In genomic region chr13:93074147-93074641, GRCm38 (mm10) we compare ENCODE assay signal across 8 mouse cellular contexts.
DNase-seq lines count a peak whose midpoint lies in the region; ATAC-seq and TF ChIP-seq lines count a peak whose summit lies in the region.

No protein-coding gene starts in this region.

- TF ChIP-seq CTCF in stomach, postnatal 0 days (IDR thresholded peaks at IDR 0.05; ENCODE audit: low read depth) = no peak

- H3K9me3 ChIP-seq in heart, embryonic 13.5 days = peaks cover 7% of the 10 kb centered on the region; the same call in 1 of the 2 replicates
- H3K9me3 ChIP-seq in heart, embryonic 10.5 days = no peaks in the 10 kb centered on the region; the same call in 1 of the 2 replicates
- H3K9me3 ChIP-seq in limb, embryonic 12.5 days = peaks cover 10% of the 10 kb centered on the region; the same call in 1 of the 2 replicates
- H3K9me3 ChIP-seq in stomach, postnatal 0 days (ENCODE audit: control insufficient read depth, low read length) = no peaks in the 10 kb centered on the region

- no peak overlapping the region for H3K27ac ChIP-seq in heart, embryonic 13.5 days (replicated peaks)
- no peak overlapping the region for H3K27ac ChIP-seq in heart, embryonic 10.5 days
- no peak overlapping the region for H3K27ac ChIP-seq in limb, embryonic 12.5 days
- 0 out of 2 replicates have a peak overlapping the region, but pooled peaks have one; percentile 13 for H3K27ac ChIP-seq in stomach, postnatal 0 days (replicated peaks)

- H3K27me3 ChIP-seq in heart, embryonic 13.5 days (replicated peaks) = no peaks in the 10 kb centered on the region
- no peaks in the 10 kb centered on the region for H3K27me3 ChIP-seq in heart, embryonic 10.5 days (ENCODE audit: insufficient read depth, poor library complexity, severe bottlenecking)
- no peaks in the 10 kb centered on the region for H3K27me3 ChIP-seq in limb, embryonic 12.5 days
- H3K27me3 ChIP-seq in stomach, postnatal 0 days (ENCODE audit: control insufficient read depth, insufficient read depth, low read length) = no peaks in the 10 kb centered on the region

- peak overlapping the region; percentile 42 for H3K4me2 ChIP-seq in heart, embryonic 13.5 days
- peak overlapping the region; percentile 34; the same call in 1 of the 2 replicates for H3K4me2 ChIP-seq in limb, embryonic 12.5 days
- peak overlapping the region; percentile 31; the same call in 1 of the 2 replicates for H3K4me2 ChIP-seq in stomach, postnatal 0 days (replicated peaks; ENCODE audit: low read depth)

- H3K36me3 ChIP-seq in heart, embryonic 13.5 days = peaks cover 33% of the 10 kb centered on the region
- peaks cover 8% of the 10 kb centered on the region; the same call in 1 of the 2 replicates for H3K36me3 ChIP-seq in heart, embryonic 10.5 days
- no peaks in the 10 kb centered on the region for H3K36me3 ChIP-seq in limb, embryonic 12.5 days
- no peaks in the 10 kb centered on the region for H3K36me3 ChIP-seq in stomach, postnatal 0 days (ENCODE audit: control insufficient read depth, insufficient read depth, low read length)

- WGBS in heart, embryonic 13.5 days = 47% methylated on average over 17 of the region's 17 CpGs
- 67% methylated on average over 17 of the region's 17 CpGs for WGBS in heart, embryonic 10.5 days
- 51% methylated on average over 17 of the region's 17 CpGs for WGBS in limb, embryonic 12.5 days
- WGBS in stomach, postnatal 0 days = 38% methylated on average over 17 of the region's 17 CpGs

- H3K4me1 ChIP-seq in heart, embryonic 13.5 days = peaks cover 25% of the 10 kb centered on the region
- peaks cover 14% of the 10 kb centered on the region; the same call in 1 of the 2 replicates for H3K4me1 ChIP-seq in heart, embryonic 10.5 days
- H3K4me1 ChIP-seq in limb, embryonic 12.5 days (replicated peaks) = peaks cover 17% of the 10 kb centered on the region
- H3K4me1 ChIP-seq in stomach, postnatal 0 days (replicated peaks; ENCODE audit: control insufficient read depth, insufficient read depth) = no peaks in the 10 kb centered on the region; the same call in 1 of the 2 replicates

- H3K4me3 ChIP-seq in heart, embryonic 13.5 days = no peak overlapping the region
- H3K4me3 ChIP-seq in heart, embryonic 10.5 days = no peak overlapping the region
- no peak overlapping the region for H3K4me3 ChIP-seq in limb, embryonic 12.5 days (replicated peaks)
- no peak overlapping the region for H3K4me3 ChIP-seq in stomach, postnatal 0 days (ENCODE audit: low read depth, low read length)

- no peak for ATAC-seq in heart, embryonic 13.5 days (ENCODE audit: extremely low read depth, insufficient number of reproducible peaks, low FRiP score, low TSS enrichment)
- no peak for ATAC-seq in limb, embryonic 12.5 days (ENCODE audit: insufficient number of reproducible peaks, insufficient read depth, low FRiP score, low TSS enrichment, low read depth)
- no peak for ATAC-seq in stomach, postnatal 0 days (ENCODE audit: low FRiP score, low TSS enrichment)

- DNase-seq in heart, embryonic 10.5 days (ENCODE audit: low spot score) = no peak
- DNase-seq in thymus, postnatal 0 days (ENCODE audit: low spot score) = peak; percentile 17
- DNase-seq in thymus, postnatal 14 days = no peak
- DNase-seq in stomach, postnatal 0 days (ENCODE audit: low spot score) = no peak
- DNase-seq in natural killer cell, adult 2 months (ENCODE audit: low spot score in 2 of 2) = no peak
- no peak for DNase-seq in heart, adult 8-10 months (ENCODE audit: low spot score)

- no peak for TF ChIP-seq EP300 in stomach, postnatal 0 days (optimal IDR thresholded peaks at IDR 0.05)

- H3K9ac ChIP-seq in heart, embryonic 13.5 days = no peak overlapping the region
- H3K9ac ChIP-seq in limb, embryonic 12.5 days (replicated peaks) = no peak overlapping the region
- H3K9ac ChIP-seq in stomach, postnatal 0 days (ENCODE audit: low read length) = no peak overlapping the region
